8 mouse cellular contexts compared by ENCODE assay signal in the genomic region with DNA sequence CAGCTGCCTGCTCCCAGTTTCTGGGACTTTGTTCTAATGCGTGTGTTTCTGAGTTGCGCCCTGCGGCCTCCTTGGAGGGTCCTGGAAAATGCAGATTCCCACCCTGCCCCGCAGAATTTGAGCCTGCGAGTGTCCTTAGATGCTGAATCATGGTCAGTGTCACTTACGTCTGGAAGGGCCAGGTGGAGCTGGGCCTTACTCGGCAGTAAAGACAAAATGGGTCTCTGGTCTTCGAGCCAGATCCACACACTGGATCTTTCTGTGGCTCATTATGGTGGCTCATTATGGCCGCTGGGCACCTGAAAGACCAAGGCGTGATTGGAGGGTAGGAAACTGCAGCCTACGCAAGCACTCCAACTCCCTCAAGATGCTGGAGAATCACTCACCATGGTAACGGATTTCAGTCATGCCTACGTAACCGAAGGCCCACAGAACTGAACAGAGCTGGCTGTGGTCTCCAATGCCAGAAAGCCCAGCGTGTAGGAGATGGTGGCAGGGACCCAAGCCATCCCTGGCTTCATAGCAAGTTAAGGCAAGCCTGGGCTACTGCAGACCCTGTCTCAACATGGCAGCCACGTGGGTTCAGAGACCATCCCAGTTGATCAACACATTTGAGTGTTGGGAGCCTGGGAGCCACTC. TPM values are rescaled to one million over a fixed set of nuclear protein-coding genes. Genes with fewer than 3 reads are reported as not detected.
DNase-seq lines count a peak whose midpoint lies in the region; ATAC-seq lines count a peak whose summit lies in the region.

No protein-coding gene starts in this region.

- H3K4me2 ChIP-seq in kidney, embryonic 15.5 days = peak overlapping the region; percentile 95
- peak overlapping the region; percentile 93 for H3K4me2 ChIP-seq in embryonic facial prominence, embryonic 15.5 days (replicated peaks)
- peak overlapping the region; percentile 90 for H3K4me2 ChIP-seq in intestine, embryonic 15.5 days (replicated peaks)
- H3K4me2 ChIP-seq in liver, embryonic 15.5 days = peak overlapping the region; percentile 97

- H3K27me3 ChIP-seq in kidney, embryonic 15.5 days = no peaks in the 10 kb centered on the region
- no peaks in the 10 kb centered on the region for H3K27me3 ChIP-seq in embryonic facial prominence, embryonic 15.5 days
- H3K27me3 ChIP-seq in intestine, embryonic 15.5 days (replicated peaks) = no peaks in the 10 kb centered on the region
- no peaks in the 10 kb centered on the region for H3K27me3 ChIP-seq in liver, embryonic 15.5 days

- peaks cover 13% of the 10 kb centered on the region for H3K4me1 ChIP-seq in kidney, embryonic 15.5 days
- H3K4me1 ChIP-seq in embryonic facial prominence, embryonic 15.5 days = peaks cover 31% of the 10 kb centered on the region
- peaks cover 13% of the 10 kb centered on the region; the same call in 1 of the 2 replicates for H3K4me1 ChIP-seq in intestine, embryonic 15.5 days (replicated peaks)
- H3K4me1 ChIP-seq in liver, embryonic 15.5 days (replicated peaks) = peaks cover 32% of the 10 kb centered on the region

- WGBS in kidney, embryonic 15.5 days = 75% methylated on average over 16 of the region's 16 CpGs
- 75% methylated on average over 16 of the region's 16 CpGs for WGBS in embryonic facial prominence, embryonic 15.5 days
- 79% methylated on average over 16 of the region's 16 CpGs for WGBS in intestine, embryonic 15.5 days
- WGBS in liver, embryonic 15.5 days (ENCODE audit: insufficient replicate concordance) = 64% methylated on average over 16 of the region's 16 CpGs

- H3K36me3 ChIP-seq in kidney, embryonic 15.5 days = peaks cover 12% of the 10 kb centered on the region
- H3K36me3 ChIP-seq in embryonic facial prominence, embryonic 15.5 days = peaks cover 18% of the 10 kb centered on the region
- H3K36me3 ChIP-seq in intestine, embryonic 15.5 days = peaks cover 9% of the 10 kb centered on the region
- peaks cover 11% of the 10 kb centered on the region; the same call in 1 of the 2 replicates for H3K36me3 ChIP-seq in liver, embryonic 15.5 days (replicated peaks)

- H3K9ac ChIP-seq in kidney, embryonic 15.5 days = peak overlapping the region; percentile 68; the same call in 1 of the 2 replicates
- H3K9ac ChIP-seq in embryonic facial prominence, embryonic 15.5 days = peak overlapping the region; percentile 84; the same call in 1 of the 2 replicates
- peak overlapping the region; percentile 83; the same call in 1 of the 2 replicates for H3K9ac ChIP-seq in intestine, embryonic 15.5 days
- no peak overlapping the region for H3K9ac ChIP-seq in liver, embryonic 15.5 days

- DNase-seq in kidney, adult 9 months = no peak
- DNase-seq in right cerebral cortex, postnatal 4 days = peak; percentile 36
- DNase-seq in testis, postnatal 14 days (ENCODE audit: low spot score) = no peak
- no peak for DNase-seq in T-cell, adult 2 months (ENCODE audit: low spot score)

- H3K27ac ChIP-seq in kidney, embryonic 15.5 days = 0 out of 2 replicates have a peak overlapping the region, but pooled peaks have one; percentile 63
- no peak overlapping the region; the same call in 1 of the 2 replicates for H3K27ac ChIP-seq in embryonic facial prominence, embryonic 15.5 days (replicated peaks)
- H3K27ac ChIP-seq in intestine, embryonic 15.5 days = no peak overlapping the region
- no peak overlapping the region; the same call in 1 of the 2 replicates for H3K27ac ChIP-seq in liver, embryonic 15.5 days (replicated peaks)

- 0 out of 2 replicates have a peak, but pooled peaks have one; percentile 7 for ATAC-seq in kidney, embryonic 15.5 days (replicated peaks; ENCODE audit: low FRiP score)
- ATAC-seq in embryonic facial prominence, embryonic 15.5 days (ENCODE audit: insufficient number of reproducible peaks, low FRiP score, low TSS enrichment, low read depth) = no peak
- no peak for ATAC-seq in intestine, embryonic 15.5 days
- no peak for ATAC-seq in liver, embryonic 15.5 days (ENCODE audit: insufficient read depth)

- H3K9me3 ChIP-seq in kidney, embryonic 15.5 days (replicated peaks) = no peaks in the 10 kb centered on the region
- H3K9me3 ChIP-seq in embryonic facial prominence, embryonic 15.5 days (replicated peaks) = no peaks in the 10 kb centered on the region
- no peaks in the 10 kb centered on the region for H3K9me3 ChIP-seq in intestine, embryonic 15.5 days
- no peaks in the 10 kb centered on the region for H3K9me3 ChIP-seq in liver, embryonic 15.5 days (replicated peaks)

- H3K4me3 ChIP-seq in kidney, embryonic 15.5 days (replicated peaks) = peak overlapping the region; percentile 70
- H3K4me3 ChIP-seq in embryonic facial prominence, embryonic 15.5 days (replicated peaks) = peak overlapping the region; percentile 76
- peak overlapping the region; percentile 72 for H3K4me3 ChIP-seq in intestine, embryonic 15.5 days (replicated peaks)
- H3K4me3 ChIP-seq in liver, embryonic 15.5 days (replicated peaks) = peak overlapping the region; percentile 76

RNA-seq across cellular contexts. Expression of gene Gaa, which starts 1.0 kb away (rescaled TPM):
- 53.9 and 64.8 TPM in 2 replicates for polyA plus RNA-seq in kidney, embryonic 15.5 days (2015; fragmentation: Nextera tagmentation; extraction: Ambion mirVana)
- polyA plus RNA-seq in embryonic facial prominence, embryonic 15.5 days (2015; fragmentation: Nextera tagmentation; extraction: Ambion mirVana) = 81.4 and 90.1 TPM in 2 replicates
- polyA plus RNA-seq in intestine, embryonic 15.5 days (2015; fragmentation: Nextera tagmentation; extraction: Ambion mirVana) = 66.3 and 69.1 TPM in 2 replicates
- polyA plus RNA-seq in liver, embryonic 15.5 days (2015; fragmentation: Nextera tagmentation; extraction: Ambion mirVana) = 21.4 and 26.4 TPM in 2 replicates

RNA-seq across cellular contexts. Expression of gene Eif4a3, which starts 31.2 kb away (rescaled TPM):
- polyA plus RNA-seq in kidney, embryonic 15.5 days (2015; fragmentation: Nextera tagmentation; extraction: Ambion mirVana) = 383 and 393 TPM in 2 replicates
- polyA plus RNA-seq in embryonic facial prominence, embryonic 15.5 days (2015; fragmentation: Nextera tagmentation; extraction: Ambion mirVana) = 329 and 338 TPM in 2 replicates
- 335 and 348 TPM in 2 replicates for polyA plus RNA-seq in intestine, embryonic 15.5 days (2015; fragmentation: Nextera tagmentation; extraction: Ambion mirVana)
- polyA plus RNA-seq in liver, embryonic 15.5 days (2015; fragmentation: Nextera tagmentation; extraction: Ambion mirVana) = 165 and 170 TPM in 2 replicates

RNA-seq across cellular contexts. Expression of gene Card14, which starts 38.9 kb away (rescaled TPM):
- 0.23 and 0.46 TPM in 2 replicates for polyA plus RNA-seq in kidney, embryonic 15.5 days (2015; fragmentation: Nextera tagmentation; extraction: Ambion mirVana)
- polyA plus RNA-seq in embryonic facial prominence, embryonic 15.5 days (2015; fragmentation: Nextera tagmentation; extraction: Ambion mirVana) = 4.0 and 4.3 TPM in 2 replicates
- polyA plus RNA-seq in intestine, embryonic 15.5 days (2015; fragmentation: Nextera tagmentation; extraction: Ambion mirVana) = 5.1 and 5.6 TPM in 2 replicates
- 0.21 and 0.35 TPM in 2 replicates for polyA plus RNA-seq in liver, embryonic 15.5 days (2015; fragmentation: Nextera tagmentation; extraction: Ambion mirVana)

RNA-seq across cellular contexts. Expression of gene Ccdc40, which starts 40.3 kb away (rescaled TPM):
- polyA plus RNA-seq in kidney, embryonic 15.5 days (2015; fragmentation: Nextera tagmentation; extraction: Ambion mirVana) = 4.6 and 6.5 TPM in 2 replicates
- 10.3 and 13.0 TPM in 2 replicates for polyA plus RNA-seq in embryonic facial prominence, embryonic 15.5 days (2015; fragmentation: Nextera tagmentation; extraction: Ambion mirVana)
- 2.5 and 2.6 TPM in 2 replicates for polyA plus RNA-seq in intestine, embryonic 15.5 days (2015; fragmentation: Nextera tagmentation; extraction: Ambion mirVana)
- polyA plus RNA-seq in liver, embryonic 15.5 days (2015; fragmentation: Nextera tagmentation; extraction: Ambion mirVana) = 0.55 and 0.70 TPM in 2 replicates

RNA-seq across cellular contexts. Expression of gene Tbc1d16, which starts 40.4 kb away (rescaled TPM):
- polyA plus RNA-seq in kidney, embryonic 15.5 days (2015; fragmentation: Nextera tagmentation; extraction: Ambion mirVana) = 12.8 and 15.0 TPM in 2 replicates
- polyA plus RNA-seq in embryonic facial prominence, embryonic 15.5 days (2015; fragmentation: Nextera tagmentation; extraction: Ambion mirVana) = 15.3 and 16.0 TPM in 2 replicates
- polyA plus RNA-seq in intestine, embryonic 15.5 days (2015; fragmentation: Nextera tagmentation; extraction: Ambion mirVana) = 13.9 and 15.3 TPM in 2 replicates
- polyA plus RNA-seq in liver, embryonic 15.5 days (2015; fragmentation: Nextera tagmentation; extraction: Ambion mirVana) = 1.6 and 1.9 TPM in 2 replicates
